8 mouse cellular contexts compared by ENCODE assay signal in genomic region chr12:24707954-24708823, GRCm38 (mm10). TPM values are rescaled to one million over a fixed set of nuclear protein-coding genes. Genes with fewer than 3 reads are reported as not detected.
DNase-seq lines count a peak whose midpoint lies in the region; ATAC-seq and TF ChIP-seq lines count a peak whose summit lies in the region.

TSS of gene Rrm2 (plus strand) at chr12:24708241.

- DNase-seq in adrenal gland, adult 8-10 months, result peak; percentile 86
- DNase-seq in embryo, embryonic 11.5 days (ENCODE audit: low read depth, low spot score), result peak; percentile 98
- DNase-seq in gastrocnemius, postnatal 4 days (ENCODE audit: low spot score in 2 of 2), result peak; percentile 92 to 98
- DNase-seq in left cerebral cortex, postnatal 36 days (ENCODE audit: low spot score in 2 of 2), result peak; percentile 90 to 91
- peak; percentile 97 for DNase-seq in midbrain, embryonic 10.5 days (ENCODE audit: low spot score)
- DNase-seq in right cerebral cortex, postnatal 36 days (ENCODE audit: low spot score in 2 of 2), result peak; percentile 81 to 82
- DNase-seq in urinary bladder, postnatal 4 days (ENCODE audit: low spot score in 2 of 2), result peak; percentile 91 to 95

- peak; percentile 91 for TF ChIP-seq CTCF in intestine, postnatal 0 days (IDR thresholded peaks at IDR 0.05; ENCODE audit: low read depth)

- 0 out of 2 replicates have a peak within 1 kb of the TSS, but pooled peaks have one; percentile 2 for H3K27ac ChIP-seq in intestine, postnatal 0 days (ENCODE audit: low read depth, low read length)
- H3K27ac ChIP-seq in midbrain, embryonic 10.5 days (replicated peaks), result peak within 1 kb of the TSS; percentile 99

- peak within 1 kb of the TSS; percentile 74 for H3K9ac ChIP-seq in intestine, postnatal 0 days (ENCODE audit: low read depth, low read length)

- under 1% methylated on average over 83 of the region's 83 CpGs for WGBS in intestine, postnatal 0 days
- under 1% methylated on average over 83 of the region's 83 CpGs for WGBS in midbrain, embryonic 10.5 days

- intact Hi-C loops in left cerebral cortex, postnatal 36 days (cut with DNase I), result no loop called here

- H3K9me3 ChIP-seq in intestine, postnatal 0 days (ENCODE audit: control insufficient read depth), result no peaks in the 10 kb centered on the region
- H3K9me3 ChIP-seq in midbrain, embryonic 10.5 days (replicated peaks), result no peaks in the 10 kb centered on the region

- H3K4me2 ChIP-seq in intestine, postnatal 0 days (replicated peaks; ENCODE audit: low read depth), result peak within 1 kb of the TSS; percentile 96

- ATAC-seq in intestine, postnatal 0 days, result peak; percentile 86

- H3K4me3 ChIP-seq in intestine, postnatal 0 days (ENCODE audit: low read depth, low read length), result peak within 1 kb of the TSS; percentile 87
- H3K4me3 ChIP-seq in midbrain, embryonic 10.5 days, result peak within 1 kb of the TSS; percentile 98

- H3K36me3 ChIP-seq in intestine, postnatal 0 days (ENCODE audit: control insufficient read depth, insufficient read depth), result 0 out of 2 replicates have a peak, but pooled peaks cover 3% of the 10 kb centered on the region
- peaks cover 44% of the 10 kb centered on the region for H3K36me3 ChIP-seq in midbrain, embryonic 10.5 days

- H3K27me3 ChIP-seq in intestine, postnatal 0 days (replicated peaks; ENCODE audit: control insufficient read depth, insufficient read depth, low read length), result no peaks in the 10 kb centered on the region
- no peaks in the 10 kb centered on the region for H3K27me3 ChIP-seq in midbrain, embryonic 10.5 days (ENCODE audit: low read depth, poor library complexity, severe bottlenecking)

- H3K4me1 ChIP-seq in intestine, postnatal 0 days (replicated peaks; ENCODE audit: control insufficient read depth, insufficient read depth, low read length), result 0 out of 2 replicates have a peak, but pooled peaks cover 5% of the 10 kb centered on the region
- H3K4me1 ChIP-seq in midbrain, embryonic 10.5 days, result peaks cover 56% of the 10 kb centered on the region

RNA-seq across cellular contexts. Expression of gene Rrm2, which starts in this region (rescaled TPM):
- 10 to 100 TPM in 1 of 4 experiments, 1 to 10 TPM in 3; 4.9 to 10.4 (median 6.8) TPM for total RNA-seq in adrenal gland, adult 8-10 months (2022)
- 10 to 100 TPM; 35.7 to 35.8 TPM for total RNA-seq in gastrocnemius, postnatal 4 days (2021)
- 36.9 and 37.4 TPM in 2 replicates for polyA plus RNA-seq in intestine, postnatal 0 days (2015; fragmentation: Nextera tagmentation; extraction: Ambion mirVana)
- total RNA-seq in left cerebral cortex, postnatal 36 days (2021), result 1 to 10 TPM; 2.5 to 2.9 TPM
- polyA plus RNA-seq in midbrain, embryonic 10.5 days (2016; fragmentation: Nextera tagmentation; extraction: Ambion mirVana), result 732 and 813 TPM in 2 replicates

Comparison
In these comparisons a context has a peak if more than half of its experiments do, and no peak if none do; other contexts are left out.
1. Peak in every context shown above with its lines: DNase-seq, ATAC-seq, H3K4me3 ChIP-seq and H3K27ac ChIP-seq.
2. RNA of gene Rrm2 (polyA plus RNA-seq): 732 to 813 TPM in midbrain, embryonic 10.5 days; 36.9 to 37.4 TPM in intestine, postnatal 0 days; every median in the first group is over 10 times any median in the second.